Mouse (Mus musculus) gastrocnemius, postnatal 4 days (tissue): ENCODE measurements around the gene Hpse. TPM values are rescaled to one million over a fixed set of nuclear protein-coding genes. Genes with fewer than 3 reads are reported as not detected.

Source experiments
- DNase-seq, 2 experiments: peaks; one replicate each; pipeline ENCODE4 v3.0.0; 2021 to 2022; ENCODE audit warnings: low spot score in 2 of 2, mixed read lengths in 2 of 2
- total RNA-seq, 2 experiments: library from RNA; stranded (reverse); gene quantifications; 2 replicates each; pipeline ENCODE4 v1.2.3; 2021

The Hpse gene
- total RNA-seq, 2 experiments from 2014 or later, result 2.2 to 2.4 TPM

DNA sequence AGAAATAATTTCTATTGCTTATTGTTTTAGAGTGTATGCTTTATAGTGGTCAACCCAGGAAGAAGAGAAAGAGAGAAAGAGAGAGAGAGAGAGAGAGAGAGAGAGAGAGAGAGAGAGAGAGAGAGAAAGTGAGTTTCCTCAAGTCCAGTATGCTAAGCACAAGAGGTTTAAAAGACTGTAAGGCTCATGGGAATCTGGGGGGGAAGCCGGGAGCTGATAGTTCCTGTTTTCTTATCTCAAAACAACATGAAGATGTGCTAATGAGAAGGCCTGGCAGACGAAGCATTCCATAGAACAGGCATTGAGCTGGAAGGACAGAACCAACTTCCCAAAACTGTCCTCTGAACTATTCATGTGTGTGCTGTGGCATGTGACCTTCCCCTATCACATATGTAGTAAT is 21.6 kb downstream of the Hpse start:
- no peak for DNase-seq

- DNase-seq, result no peak
Measured at GRCm38 (mm10) chr5:100697398-100697797, 22.1 kb downstream of the Hpse start.

GRCm38 (mm10) chr5:100685631-100686030 is 33.9 kb downstream of the Hpse start:
- DNase-seq, result no peak

DNA sequence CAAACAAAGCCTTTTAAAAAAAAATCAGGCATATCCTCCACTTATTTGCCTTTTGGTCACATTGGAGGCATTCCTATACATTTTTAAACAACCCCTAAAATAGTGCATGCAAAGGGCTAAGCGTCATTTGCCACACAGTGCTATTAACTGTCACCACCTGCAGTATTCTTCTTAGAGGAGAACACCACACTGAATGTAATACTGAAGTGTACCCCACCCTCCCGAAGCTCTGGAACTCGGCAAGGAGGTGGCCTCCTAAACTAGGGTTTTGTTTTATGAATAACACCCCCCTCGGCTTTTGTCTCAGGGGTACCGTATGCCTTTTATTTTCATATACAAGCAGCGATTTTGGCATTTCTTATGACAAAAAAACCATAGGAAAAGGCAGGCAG is 39.0 kb downstream of the Hpse start:
- no peak for DNase-seq

DNA sequence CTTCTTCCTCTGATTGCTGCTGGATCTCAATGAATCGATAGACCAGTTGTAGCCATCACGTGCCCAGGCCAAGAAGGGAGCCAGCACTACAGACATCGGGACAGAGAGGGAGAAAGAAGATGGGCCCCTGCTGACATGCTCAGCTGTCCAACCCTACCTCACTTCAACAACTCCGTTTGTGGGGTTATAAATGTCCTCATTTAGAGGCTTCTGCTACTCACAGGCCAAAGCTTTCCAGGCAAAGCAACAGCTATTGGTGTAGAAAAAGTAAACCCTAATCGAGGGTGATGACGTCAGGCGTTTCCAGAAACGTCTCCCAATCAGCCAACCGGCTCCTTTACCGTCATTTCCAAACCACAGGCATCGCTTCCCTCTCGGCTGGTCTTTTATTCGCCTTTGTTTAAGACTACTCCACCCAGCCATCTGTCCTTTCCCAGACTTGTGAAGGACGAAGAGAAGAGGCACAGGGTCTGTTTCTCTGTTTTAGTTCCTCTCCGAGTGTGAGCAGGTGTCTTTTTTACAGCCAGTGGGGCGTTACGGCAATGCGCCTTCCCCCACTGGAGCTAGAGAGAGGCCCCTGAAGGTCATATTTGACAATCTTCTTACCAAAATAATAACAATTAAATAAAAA is 39.5 kb downstream of the Hpse start:
- no peak for DNase-seq

GRCm38 (mm10) chr5:100674711-100675376 is 44.7 kb downstream of the Hpse start, which contains the start of gene Coq2:
Coq2 (minus strand) TSS chr5:100675140.
- peak; percentile 32 to 72 for DNase-seq

GRCm38 (mm10) chr5:100673745-100674486 is 45.6 kb downstream of the Hpse start:
- DNase-seq, result peak; percentile 80 to 90

DNA sequence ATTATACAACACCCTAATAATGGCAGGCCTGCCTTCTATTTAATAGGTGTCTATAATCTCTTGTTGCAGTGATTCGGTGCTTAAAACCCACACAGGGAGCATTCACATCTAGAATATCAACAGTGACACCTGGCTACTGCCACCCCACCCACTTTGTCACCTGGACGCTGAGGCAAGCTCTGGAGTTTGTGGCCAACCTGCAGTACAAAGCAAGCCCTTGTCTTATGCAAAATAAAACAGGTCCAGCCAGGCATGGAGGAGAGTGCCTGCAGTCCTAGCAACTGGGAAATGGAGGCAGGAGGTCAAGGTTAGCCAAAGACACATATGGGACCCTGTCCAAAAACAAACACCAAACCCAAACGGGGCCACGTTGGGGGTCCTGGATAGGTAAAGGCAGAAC is 47.1 kb downstream of the Hpse start:
- no peak for DNase-seq

DNA sequence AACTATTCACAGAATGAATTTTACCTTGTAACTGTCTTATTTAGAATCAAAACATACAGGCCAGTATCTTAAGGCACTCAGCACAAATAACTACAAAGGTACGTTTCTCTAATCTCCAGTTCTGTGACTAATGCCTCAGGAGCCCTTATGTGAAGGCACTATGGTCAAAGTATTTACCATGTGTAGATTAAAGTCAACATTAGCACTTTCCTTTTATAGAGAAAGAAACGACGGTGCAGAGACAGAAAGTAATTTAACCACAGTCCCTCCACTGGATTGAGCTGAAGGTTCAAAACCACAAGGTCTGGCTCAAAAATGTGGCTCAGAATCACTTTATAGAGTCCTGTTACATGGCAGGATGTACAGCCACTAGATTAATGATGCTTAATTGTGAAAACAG is 47.6 kb downstream of the Hpse start:
- no peak for DNase-seq

DNA sequence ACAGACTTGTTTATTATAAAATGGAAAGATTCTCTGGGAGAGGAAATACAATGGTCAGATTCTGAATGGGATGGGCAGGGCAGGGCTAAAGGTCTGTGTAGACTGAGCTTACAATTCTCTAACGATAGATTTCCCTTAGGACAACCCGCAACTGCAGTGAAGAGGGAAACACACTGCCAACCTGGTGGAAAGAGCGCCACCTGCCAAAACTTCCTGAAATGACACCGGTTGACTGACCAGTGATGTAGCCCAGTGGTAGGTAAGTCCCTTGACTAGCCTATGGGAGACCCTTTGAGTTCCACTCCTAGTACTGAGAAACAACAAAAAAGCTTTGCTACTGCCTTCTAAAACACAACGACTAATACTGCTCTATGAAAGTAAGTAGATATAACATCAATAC is 48.1 kb downstream of the Hpse start:
- peak in 1 of 2 experiments; percentile 28 for DNase-seq

GRCm38 (mm10) chr5:100666965-100667364 is 52.6 kb downstream of the Hpse start:
- no peak for DNase-seq

DNA sequence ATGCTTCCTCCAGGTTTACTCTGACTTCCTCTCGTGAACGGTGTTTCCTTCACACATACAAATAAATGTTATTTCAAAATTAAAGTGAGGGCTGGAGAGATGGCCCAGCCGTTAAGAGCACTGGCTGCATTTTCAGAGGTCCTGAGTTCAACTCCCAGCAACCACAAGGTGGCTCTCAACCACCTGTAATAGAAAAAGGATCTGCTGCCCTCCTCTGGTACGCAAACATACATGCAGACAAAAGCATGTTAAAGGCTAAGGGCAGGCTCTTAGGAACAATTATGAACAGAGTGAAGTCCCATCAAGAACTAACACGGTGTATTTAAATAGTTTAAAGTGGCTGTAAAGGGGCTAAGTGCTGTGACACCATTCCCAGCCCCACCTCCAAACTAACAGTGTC is 55.7 kb downstream of the Hpse start:
- no peak for DNase-seq

DNA sequence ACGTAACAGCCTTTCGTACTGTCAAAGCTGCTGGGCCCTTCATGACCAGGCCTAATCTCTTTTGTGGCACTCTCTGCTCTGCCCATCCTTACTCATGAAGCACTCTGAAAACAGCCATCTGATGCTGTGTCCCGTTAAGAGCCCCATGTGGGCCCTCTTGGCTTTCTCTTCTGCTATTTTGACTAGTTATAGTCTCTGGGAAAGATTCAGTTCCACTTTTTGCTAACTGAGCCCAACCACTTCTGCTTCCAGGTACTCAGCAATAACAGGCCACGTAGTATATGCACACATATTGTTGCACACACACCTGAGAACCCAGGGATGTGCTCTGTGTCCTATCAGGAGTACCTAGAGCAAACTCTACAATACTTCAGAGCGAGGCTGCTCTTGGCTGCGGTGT is 56.5 kb downstream of the Hpse start:
- no peak for DNase-seq

DNA sequence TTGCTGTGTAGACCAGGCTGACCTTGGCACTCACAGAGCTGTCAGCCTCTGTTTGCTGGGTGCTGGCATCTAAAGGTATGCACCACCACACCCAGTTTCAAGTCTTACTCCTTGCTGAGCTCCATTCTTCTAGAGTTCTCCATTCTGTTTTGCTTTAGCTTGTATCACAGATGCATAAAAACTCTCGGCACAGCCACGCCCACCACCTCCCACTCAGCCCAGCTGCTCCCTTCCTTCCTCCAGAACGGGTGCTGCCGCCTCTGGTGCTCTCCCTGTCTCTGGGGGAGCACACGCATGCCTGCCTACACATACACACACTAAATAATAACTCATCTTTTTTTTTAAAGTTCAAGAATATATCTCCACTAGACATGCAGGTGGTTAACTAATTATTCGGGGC is 61.1 kb downstream of the Hpse start:
- DNase-seq, result no peak

DNA sequence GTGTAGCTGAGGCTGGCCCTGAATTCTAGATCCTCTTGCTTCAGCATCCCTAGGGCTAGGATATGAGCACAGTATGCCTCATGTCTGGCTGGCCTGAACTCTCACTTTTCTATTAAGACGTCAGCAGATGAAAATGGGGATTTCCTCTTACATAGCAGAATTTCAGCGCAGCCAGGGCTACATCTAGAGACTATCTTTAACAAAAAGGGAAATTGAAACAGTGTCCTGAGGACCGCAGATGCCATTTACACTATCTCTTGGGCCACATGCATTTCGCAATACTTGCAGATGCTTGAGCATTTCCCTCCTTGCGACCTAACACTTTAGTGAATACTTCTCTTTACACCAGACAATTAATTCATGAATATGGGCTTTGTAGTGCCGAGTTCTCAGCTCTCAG is 63.2 kb downstream of the Hpse start:
- DNase-seq, result no peak

DNA sequence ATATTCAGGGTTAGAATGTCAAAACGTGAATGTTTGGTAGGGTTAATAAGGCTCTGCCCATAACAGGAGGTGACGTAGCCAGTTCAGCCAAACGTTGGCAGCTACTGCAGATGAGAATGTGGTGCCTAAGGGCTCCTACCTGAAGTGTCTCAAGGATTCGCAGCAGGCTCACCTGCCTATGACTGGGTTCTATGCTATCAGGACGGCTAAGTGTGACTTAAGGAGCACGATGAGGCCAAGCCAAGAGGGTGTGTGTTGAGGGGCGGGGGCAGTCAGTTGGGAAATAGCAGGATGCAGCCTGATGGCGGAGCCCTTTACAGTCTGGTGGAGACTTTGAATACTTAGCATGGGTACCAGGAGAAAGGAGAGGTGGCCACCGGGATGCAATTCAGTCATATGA is 67.2 kb downstream of the Hpse start:
- no peak for DNase-seq

- DNase-seq, result no peak
Measured at GRCm38 (mm10) chr5:100651486-100651885, 68.0 kb downstream of the Hpse start.

DNA sequence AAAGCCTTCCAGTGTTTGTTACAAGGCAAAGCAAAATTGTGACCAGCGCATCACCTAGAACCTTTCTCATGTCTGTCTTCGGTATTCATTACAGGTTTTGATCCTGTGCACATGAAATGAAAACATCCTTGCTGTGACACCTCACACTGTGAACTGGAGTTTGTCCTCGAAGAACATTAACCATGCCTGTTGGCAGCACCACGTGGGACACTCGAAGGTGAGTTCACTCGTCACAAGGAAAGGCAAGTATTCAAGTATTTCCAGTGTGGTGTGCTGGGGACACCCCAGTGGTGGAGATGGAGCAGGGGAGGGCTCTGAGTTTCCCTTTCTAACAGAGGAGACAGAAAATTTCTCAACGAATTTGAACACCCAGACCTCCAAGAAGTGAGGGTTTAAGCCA is 68.5 kb downstream of the Hpse start:
- DNase-seq, result no peak

- no peak for DNase-seq
Measured at GRCm38 (mm10) chr5:100648546-100648945, 71.0 kb downstream of the Hpse start.

- DNase-seq, result no peak
Measured at GRCm38 (mm10) chr5:100648046-100648445, 71.5 kb downstream of the Hpse start.

- DNase-seq, result no peak
Measured at GRCm38 (mm10) chr5:100646558-100646957, 73.0 kb downstream of the Hpse start.

GRCm38 (mm10) chr5:100643991-100644535 is 75.5 kb downstream of the Hpse start:
- no peak for DNase-seq
